Mouse (Mus musculus) cerebellum, postnatal 4 days (tissue): ENCODE data around the gene Vmn1r86.
"Not testable (repeated sequence)": the region's sequence is repeated elsewhere in the genome, so short reads cannot be mapped to it uniquely, and the experiment has no call there.

Experiments
- DNase-seq, 2 experiments: peaks; one replicate each; pipeline ENCODE4 v3.0.0; 2022; ENCODE audit warnings: low spot score in 2 of 2, mixed read lengths in 1 of 2

Vmn1r86 gene

GRCm38 (mm10) chr7:13119817-13120216 is at the start of gene Vmn1r86:
Gene Vmn1r86, minus strand, starts transcription at chr7:13119917.
- no peak for DNase-seq

- DNase-seq: no peak
Observed at GRCm38 (mm10) chr7:13159268-13159667, 39.6 kb upstream of the Vmn1r86 start, which contains the start of gene Vmn1r88. Gene Vmn1r88, plus strand, starts transcription at chr7:13159568.

GRCm38 (mm10) chr7:13140057-13140456 is 20.3 kb upstream of the Vmn1r86 start, which contains the start of gene Vmn1r87:
Gene Vmn1r87, minus strand, starts transcription at chr7:13140157.
- DNase-seq: no peak

GRCm38 (mm10) chr7:13137340-13137739 is 17.6 kb upstream of the Vmn1r86 start:
- no peak for DNase-seq

GRCm38 (mm10) chr7:13131856-13132255 is 12.1 kb upstream of the Vmn1r86 start:
- DNase-seq: no peak

- peak in 1 of 2 experiments; percentile 2 for DNase-seq
Observed at GRCm38 (mm10) chr7:13123554-13124153, 3.9 kb upstream of the Vmn1r86 start.

- DNase-seq: no peak
Observed at GRCm38 (mm10) chr7:13095073-13095472, 24.6 kb downstream of the Vmn1r86 start, which contains the start of gene Vmn1r85. Gene Vmn1r85, minus strand, starts transcription at chr7:13095173.

GRCm38 (mm10) chr7:13072293-13072692 is 47.4 kb downstream of the Vmn1r86 start:
- no peak for DNase-seq

GRCm38 (mm10) chr7:13063399-13063798 is 56.3 kb downstream of the Vmn1r86 start:
- DNase-seq: not testable (repeated sequence)

- DNase-seq: no peak
Observed at GRCm38 (mm10) chr7:13059536-13059935, 60.2 kb downstream of the Vmn1r86 start.

GRCm38 (mm10) chr7:13056913-13057700 is 62.6 kb downstream of the Vmn1r86 start:
- no peak for DNase-seq

- DNase-seq: peak; percentile 84 to 93
Observed at GRCm38 (mm10) chr7:13054287-13055010, 65.3 kb downstream of the Vmn1r86 start, which contains the start of gene Mzf1. Gene Mzf1, minus strand, starts transcription at chr7:13054764.

GRCm38 (mm10) chr7:13053961-13054286 is 65.8 kb downstream of the Vmn1r86 start:
- no peak for DNase-seq

GRCm38 (mm10) chr7:13053501-13053900 is 66.2 kb downstream of the Vmn1r86 start:
- no peak for DNase-seq

- DNase-seq: no peak
Observed at GRCm38 (mm10) chr7:13053001-13053400, 66.7 kb downstream of the Vmn1r86 start.
